Mouse (Mus musculus): ENCODE results near the gene Gzmc.
A peak's percentile ranks its signal among the peaks of the same experiment; 100 is the strongest.
"Not testable (repeated sequence)": the region's sequence is repeated elsewhere in the genome, so short reads cannot be mapped to it uniquely, and the experiment has no call there.

Gene Gzmc

GRCm38 (mm10) chr14:56234556-56234955 is at the start of gene Gzmc:
Gzmc (minus strand) TSS chr14:56234656.
- no peak for DNase-seq

DNA sequence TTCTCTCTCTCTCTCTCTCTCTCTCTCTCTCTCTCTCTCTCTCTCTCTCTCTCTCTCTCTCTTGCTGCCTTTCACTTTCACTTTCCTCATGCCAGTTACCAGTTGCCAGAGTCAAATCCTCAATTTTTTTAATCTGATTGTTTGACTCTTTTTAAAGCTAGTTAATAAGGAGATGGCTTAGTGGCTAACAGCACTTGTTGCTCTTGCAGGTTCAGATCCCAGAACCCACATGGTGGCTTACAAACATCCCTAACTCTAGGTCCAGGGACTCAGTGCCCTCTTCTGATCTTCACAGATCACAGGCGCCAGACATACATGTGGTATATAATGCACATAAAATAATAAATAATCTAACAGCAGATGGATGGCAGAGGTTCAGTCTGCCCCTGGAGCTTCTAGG is 49.4 kb upstream of the Gzmc start:
- no peak for DNase-seq

- DNase-seq = no peak
Observed at GRCm38 (mm10) chr14:56281090-56281489, 46.6 kb upstream of the Gzmc start.

- DNase-seq = not testable (repeated sequence)
Observed at GRCm38 (mm10) chr14:56278691-56279090, 44.2 kb upstream of the Gzmc start.

- not testable (repeated sequence) for DNase-seq
Observed at GRCm38 (mm10) chr14:56276096-56276495, 41.6 kb upstream of the Gzmc start.

DNA sequence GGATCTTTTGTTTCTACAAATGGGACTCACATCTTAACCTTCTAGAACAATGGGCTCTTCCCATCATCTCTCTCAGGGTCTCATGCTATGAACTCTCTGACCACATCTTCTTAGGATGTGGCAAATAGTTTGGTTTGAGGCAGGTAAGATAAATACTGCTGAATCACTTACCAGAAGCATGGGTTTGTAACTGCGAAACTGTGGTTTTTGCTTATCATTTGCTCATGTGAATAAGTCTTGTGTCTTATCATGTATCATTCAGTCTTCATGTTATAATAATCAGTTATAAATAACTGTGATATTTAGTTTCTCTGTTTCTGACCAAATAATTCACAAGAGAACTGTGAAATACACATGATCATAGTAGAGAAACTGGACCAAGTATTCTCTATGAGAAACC is 31.7 kb upstream of the Gzmc start:
- DNase-seq = no peak

GRCm38 (mm10) chr14:56262153-56262552 is 27.7 kb upstream of the Gzmc start, which contains the start of gene Gzmb:
Gzmb (minus strand) TSS chr14:56262260.
- no peak for DNase-seq

DNA sequence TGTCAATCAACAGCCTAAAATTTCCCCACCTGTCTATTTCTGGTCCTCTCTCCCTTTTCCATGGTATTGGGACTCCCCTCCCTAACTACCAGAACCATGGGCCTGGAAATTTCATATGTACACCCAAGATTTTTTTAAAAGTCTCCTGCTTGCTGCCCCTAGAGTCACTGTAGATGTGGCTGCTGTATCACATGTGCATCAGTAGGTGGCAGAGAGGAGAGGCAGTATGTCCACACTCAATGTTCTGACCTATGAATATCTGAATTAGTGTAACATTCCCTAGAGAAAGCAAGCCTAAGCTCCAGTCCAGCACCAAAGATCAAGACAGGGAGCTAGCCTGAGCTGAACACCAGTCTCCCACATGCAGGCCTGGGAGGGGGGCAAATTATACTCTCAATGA is 6.0 kb upstream of the Gzmc start:
- DNase-seq = no peak

GRCm38 (mm10) chr14:56211317-56211716 is 23.1 kb downstream of the Gzmc start, which contains the start of gene Gzmf:
Gzmf (minus strand) TSS chr14:56211417.
- DNase-seq = no peak

DNA sequence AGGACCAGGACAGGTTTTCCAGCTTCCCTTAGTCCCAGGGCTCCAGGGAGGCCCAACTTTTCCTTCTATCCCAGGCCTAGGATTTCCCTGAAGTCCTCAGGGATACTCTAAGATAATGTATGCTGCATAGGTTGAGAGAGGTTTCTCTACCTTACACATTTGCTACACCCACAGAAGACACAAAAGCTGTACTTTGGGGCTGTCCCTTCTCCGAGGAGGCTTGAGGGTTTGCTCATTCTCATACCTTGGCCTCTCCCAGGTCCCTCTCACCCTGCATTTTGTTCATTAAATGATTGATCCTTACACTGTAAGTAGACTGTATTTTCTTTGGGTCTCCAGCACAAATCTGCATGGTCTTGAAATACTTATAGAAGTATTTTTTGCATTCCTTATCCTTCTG is 28.8 kb downstream of the Gzmc start:
- no peak for DNase-seq

DNA sequence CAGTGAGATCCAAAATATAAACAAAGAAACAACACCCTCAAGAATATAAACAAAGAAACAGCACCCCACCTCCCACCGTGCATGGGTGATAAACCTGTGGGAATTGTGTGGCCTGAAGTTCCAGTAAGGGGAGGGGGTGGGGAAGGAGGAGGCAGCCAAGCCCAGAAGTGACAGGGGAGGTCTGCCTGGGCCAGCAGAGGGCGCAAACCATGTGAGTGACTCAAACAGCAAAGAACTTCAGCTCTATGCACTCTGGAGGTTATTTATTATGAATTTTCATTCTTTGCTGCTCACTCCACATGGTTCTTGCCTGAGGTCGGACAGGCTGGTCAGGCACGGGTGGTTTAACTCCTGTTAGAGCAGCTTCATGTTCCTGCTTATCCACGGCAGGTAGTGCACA is 29.4 kb downstream of the Gzmc start:
- not testable (repeated sequence) for DNase-seq

DNA sequence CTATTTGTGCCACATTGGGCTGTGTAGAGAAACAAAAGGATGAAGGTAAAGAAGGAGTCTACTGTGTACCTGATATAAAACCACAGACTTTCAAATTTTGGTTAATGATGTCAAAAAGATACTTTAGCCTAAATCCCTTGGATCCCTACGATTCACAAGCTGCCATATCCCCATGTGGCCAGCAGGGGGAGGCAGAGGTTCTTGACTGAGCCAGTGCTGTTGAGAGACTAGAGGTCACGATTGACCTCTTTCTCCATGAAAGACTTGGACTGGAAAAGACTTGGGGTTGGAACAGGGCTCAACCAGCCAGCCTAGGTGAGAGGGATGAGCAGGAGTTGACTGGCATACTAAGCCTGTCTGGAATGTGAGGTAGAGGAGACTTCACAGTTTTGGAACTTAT is 30.5 kb downstream of the Gzmc start:
- DNase-seq = peak; percentile 63 to 68

- no peak for DNase-seq
Observed at GRCm38 (mm10) chr14:56186946-56187345, 47.5 kb downstream of the Gzmc start.

DNA sequence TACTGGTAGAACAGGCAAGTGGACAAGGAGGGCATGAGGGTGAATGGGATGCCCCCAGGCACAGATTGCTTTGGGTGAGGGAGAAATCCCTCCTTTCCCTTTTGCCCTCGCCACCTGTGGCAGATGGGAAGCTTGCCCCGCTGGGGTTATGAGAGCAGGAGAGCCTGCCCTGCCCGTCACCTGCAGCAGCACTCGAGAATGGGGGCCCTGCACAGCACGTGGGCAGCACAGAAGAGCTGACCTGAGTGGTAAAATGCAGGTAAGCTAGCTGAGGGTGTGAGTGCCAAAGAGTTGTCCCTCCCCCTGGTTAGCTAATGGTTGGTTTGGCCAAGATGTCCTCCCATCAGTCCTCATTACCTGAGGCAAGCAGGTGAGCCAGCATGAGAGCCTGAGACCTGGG is 47.9 kb downstream of the Gzmc start:
- DNase-seq = no peak

Measured in cerebellum, adult 18-20 months (tissue).